Mouse (Mus musculus): Measurements from ENCODE around the gene Dennd2a. TPM values are rescaled to one million over a fixed set of nuclear protein-coding genes. Genes with fewer than 3 reads are reported as not detected.
"Not testable (repeated sequence)": the region's sequence is repeated elsewhere in the genome, so short reads cannot be mapped to it uniquely, and the experiment has no call there.

The Dennd2a gene
- polyA plus RNA-seq, 1 experiment from 2014 or later, result 17.4 TPM

DNA sequence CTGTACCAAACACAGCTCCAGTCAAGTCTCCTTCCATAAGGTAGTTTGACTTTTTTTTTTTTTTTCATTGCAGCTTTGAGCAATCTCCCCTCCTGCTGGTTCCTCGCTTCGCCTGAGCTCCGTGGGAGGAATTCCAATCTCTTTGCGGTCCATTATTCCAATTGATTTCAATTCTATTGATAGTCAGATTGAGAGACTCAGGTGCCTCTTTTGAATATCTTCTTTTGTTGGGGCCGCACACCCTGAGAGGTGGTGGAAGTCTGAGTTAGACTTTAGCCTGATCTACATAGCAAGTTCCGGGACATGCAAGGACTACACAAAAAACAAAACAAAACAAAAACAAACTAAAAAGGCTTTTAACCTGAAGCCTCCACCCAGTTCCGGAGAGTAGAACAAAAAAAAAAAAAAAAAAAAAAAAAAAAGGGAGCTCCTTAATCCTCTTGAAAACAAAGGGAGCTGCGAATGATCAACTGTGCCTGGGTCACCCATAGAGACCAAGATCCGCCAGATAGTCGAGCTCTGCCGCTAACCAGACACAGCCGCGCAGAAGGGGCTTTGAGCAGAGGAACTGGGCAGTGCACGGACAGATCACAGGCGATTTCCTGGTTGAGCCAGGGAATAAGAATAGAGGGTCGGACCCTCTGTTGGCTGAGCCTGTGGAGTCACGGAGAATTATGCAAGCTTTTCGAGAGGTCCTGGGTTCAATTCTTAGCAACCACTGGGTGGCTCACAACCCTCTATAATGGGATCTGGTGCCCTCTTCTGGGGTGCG lies 111.7 kb downstream of the Dennd2a start:
- peak overlapping the region; percentile 43 for H3K4me2 ChIP-seq
- H3K27me3 ChIP-seq (replicated peaks), result no peaks in the 10 kb centered on the region
- H3K9ac ChIP-seq, result no peak overlapping the region
- no peaks in the 10 kb centered on the region for H3K9me3 ChIP-seq
- H3K4me1 ChIP-seq, result no peaks in the 10 kb centered on the region; the same call in 1 of the 2 replicates
- H3K36me3 ChIP-seq, result no peaks in the 10 kb centered on the region
- no peak for ATAC-seq (ENCODE audit: extremely low read depth, insufficient number of reproducible peaks, low FRiP score, low TSS enrichment)
- WGBS, result 16% methylated on average over 19 of the region's 19 CpGs
- peak overlapping the region; percentile 22; the same call in 1 of the 2 replicates for H3K4me3 ChIP-seq
- no peak overlapping the region for H3K27ac ChIP-seq (replicated peaks)

DNA sequence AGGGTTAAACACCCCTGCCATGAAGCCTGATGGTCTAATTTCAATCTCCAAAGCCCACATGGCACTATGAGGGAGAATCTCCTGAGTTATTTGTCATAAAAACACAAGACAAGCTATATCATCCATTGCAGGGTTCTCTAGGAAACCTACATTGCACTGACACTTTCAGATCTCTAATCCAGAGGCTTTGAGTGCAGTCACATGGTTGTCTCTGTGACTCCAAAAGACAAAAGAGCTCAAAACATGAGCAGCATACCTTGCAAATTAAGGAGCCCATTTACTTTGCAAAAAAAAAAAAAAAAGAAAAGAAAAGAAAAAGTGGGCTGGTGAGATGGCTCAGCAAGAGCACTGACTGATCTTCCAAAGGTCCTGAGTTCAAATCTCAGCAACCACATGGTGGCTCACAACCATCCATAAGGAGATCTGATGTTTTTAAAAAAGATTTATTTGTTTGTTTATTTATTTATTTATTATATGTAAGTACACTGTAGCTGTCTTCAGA lies 114.8 kb downstream of the Dennd2a start:
- Histone ChIP-seq H3K4me3 (no peak overlapping the region), H3K27ac (replicated peaks) (no peak overlapping the region), H3K4me2 (no peak overlapping the region), H3K4me1 (no peaks in the 10 kb centered on the region; the same call in 1 of the 2 replicates), H3K9me3 (no peaks in the 10 kb centered on the region), H3K9ac (no peak overlapping the region), H3K36me3 (no peaks in the 10 kb centered on the region), H3K27me3 (replicated peaks) (no peaks in the 10 kb centered on the region)
- ATAC-seq (ENCODE audit: extremely low read depth, insufficient number of reproducible peaks, low FRiP score, low TSS enrichment), result no peak

DNA sequence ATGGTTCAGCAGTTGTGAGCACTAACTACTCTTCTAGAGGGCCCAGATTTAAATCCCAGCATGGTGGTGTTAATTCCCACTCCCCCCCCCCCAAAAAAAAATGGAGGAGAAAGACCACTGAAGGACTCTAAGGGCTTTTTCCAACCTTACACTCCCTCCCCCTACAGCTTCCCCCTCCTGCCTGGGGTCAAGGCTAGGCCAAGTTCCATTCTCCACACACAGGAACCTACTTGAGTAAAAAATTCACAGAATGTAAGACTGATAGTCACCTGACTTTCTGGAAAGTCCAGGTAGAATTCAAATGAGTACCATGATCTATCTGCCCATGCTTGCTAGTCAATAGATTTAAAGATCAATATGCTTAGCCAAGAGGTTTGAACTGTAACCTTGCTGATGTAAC lies 117.5 kb downstream of the Dennd2a start:
- ATAC-seq (ENCODE audit: extremely low read depth, insufficient number of reproducible peaks, low FRiP score, low TSS enrichment), result no peak
- no peaks in the 10 kb centered on the region for H3K9me3 ChIP-seq
- H3K36me3 ChIP-seq, result no peaks in the 10 kb centered on the region
- no peak overlapping the region for H3K4me3 ChIP-seq
- no peaks in the 10 kb centered on the region for H3K4me1 ChIP-seq
- no peak overlapping the region for H3K27ac ChIP-seq (replicated peaks)
- H3K4me2 ChIP-seq, result no peak overlapping the region
- H3K27me3 ChIP-seq (replicated peaks), result no peaks in the 10 kb centered on the region
- no peak overlapping the region for H3K9ac ChIP-seq

DNA sequence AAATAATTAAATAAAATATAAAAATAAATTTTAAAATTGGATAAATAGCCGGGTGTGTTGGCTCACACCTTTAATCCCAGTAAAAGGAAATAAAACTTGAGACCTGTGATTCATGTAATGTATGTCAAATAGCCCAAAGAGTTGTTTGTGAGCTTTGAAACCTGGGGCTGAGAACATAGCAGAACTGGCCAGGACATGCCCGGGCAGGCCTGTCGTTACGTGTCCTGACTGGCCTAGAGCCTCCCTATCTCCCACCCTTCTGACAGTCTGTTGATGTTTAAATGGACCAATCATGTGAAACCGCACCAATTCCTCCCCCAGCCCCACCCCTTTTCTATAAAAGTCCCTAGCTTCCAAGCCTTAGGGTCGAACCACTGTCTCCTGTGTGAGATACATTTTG lies 120.1 kb downstream of the Dennd2a start:
- H3K27me3 ChIP-seq (replicated peaks); H3K4me2 ChIP-seq; H3K36me3 ChIP-seq; H3K4me1 ChIP-seq; H3K4me3 ChIP-seq; H3K9ac ChIP-seq; H3K9me3 ChIP-seq; ATAC-seq (ENCODE audit: extremely low read depth, insufficient number of reproducible peaks, low FRiP score, low TSS enrichment); H3K27ac ChIP-seq (replicated peaks): not testable (repeated sequence)
- 84% methylated on average over 6 of the region's 6 CpGs for WGBS

GRCm38 (mm10) chr6:39435875-39436274 lies 121.8 kb downstream of the Dennd2a start:
- no peak overlapping the region for H3K4me3 ChIP-seq
- no peak overlapping the region for H3K9ac ChIP-seq
- no peaks in the 10 kb centered on the region for H3K27me3 ChIP-seq (replicated peaks)
- 78% methylated on average over 5 of the region's 5 CpGs for WGBS
- no peaks in the 10 kb centered on the region for H3K4me1 ChIP-seq
- H3K9me3 ChIP-seq, result no peaks in the 10 kb centered on the region
- no peaks in the 10 kb centered on the region for H3K36me3 ChIP-seq
- no peak for ATAC-seq (ENCODE audit: extremely low read depth, insufficient number of reproducible peaks, low FRiP score, low TSS enrichment)
- H3K27ac ChIP-seq (replicated peaks), result no peak overlapping the region
- no peak overlapping the region for H3K4me2 ChIP-seq

GRCm38 (mm10) chr6:39434886-39435492 lies 122.7 kb downstream of the Dennd2a start:
- Histone ChIP-seq H3K27me3 (replicated peaks) (no peaks in the 10 kb centered on the region), H3K9ac (no peak overlapping the region), H3K4me2 (no peak overlapping the region), H3K4me1 (no peaks in the 10 kb centered on the region), H3K36me3 (no peaks in the 10 kb centered on the region), H3K4me3 (no peak overlapping the region), H3K9me3 (no peaks in the 10 kb centered on the region), H3K27ac (replicated peaks) (no peak overlapping the region)
- WGBS, result 81% methylated on average over 2 of the region's 2 CpGs
- ATAC-seq (ENCODE audit: extremely low read depth, insufficient number of reproducible peaks, low FRiP score, low TSS enrichment), result no peak

DNA sequence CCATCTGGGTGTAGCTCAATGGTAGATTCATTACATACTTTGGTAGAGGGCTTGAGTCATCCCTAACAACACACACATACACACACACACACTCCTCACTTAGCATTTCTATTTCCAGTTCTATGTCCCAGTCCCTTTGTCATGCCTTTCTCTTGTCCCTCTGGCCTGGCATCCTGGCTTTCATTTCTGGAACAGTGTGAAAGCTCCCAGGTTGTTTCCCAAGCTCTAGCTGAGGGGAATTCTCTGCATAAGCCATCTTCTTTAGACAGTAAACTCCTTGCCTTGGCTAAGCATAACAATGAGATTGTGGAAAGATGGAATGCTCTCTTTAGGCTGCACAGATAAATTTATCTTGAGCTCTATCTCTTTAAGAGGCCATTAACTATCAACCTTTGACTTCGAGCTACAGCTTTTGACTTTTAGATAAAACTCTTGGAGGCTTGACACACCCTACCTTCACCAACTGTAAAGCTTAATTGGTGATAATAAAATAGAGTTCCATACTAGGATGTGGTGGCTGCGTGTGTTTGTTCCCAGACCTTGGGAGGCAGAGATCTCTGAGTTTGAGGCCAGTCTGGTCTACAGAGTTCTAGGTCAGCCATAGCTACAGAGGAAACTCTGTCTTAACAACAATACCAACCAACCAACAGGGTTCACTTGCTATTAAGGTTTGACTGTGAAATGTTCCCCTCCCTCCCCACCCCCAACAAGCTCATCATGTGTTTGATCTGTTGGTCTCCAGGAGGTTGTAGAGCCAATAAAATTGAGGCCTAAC lies 123.4 kb downstream of the Dennd2a start:
- H3K27ac ChIP-seq (replicated peaks), result no peak overlapping the region
- no peak overlapping the region for H3K9ac ChIP-seq
- no peaks in the 10 kb centered on the region for H3K27me3 ChIP-seq (replicated peaks)
- H3K9me3 ChIP-seq, result no peaks in the 10 kb centered on the region
- 0 out of 2 replicates have a peak, but pooled peaks cover 4% of the 10 kb centered on the region for H3K4me1 ChIP-seq
- no peak overlapping the region for H3K4me3 ChIP-seq
- no peaks in the 10 kb centered on the region for H3K36me3 ChIP-seq
- no peak for ATAC-seq (ENCODE audit: extremely low read depth, insufficient number of reproducible peaks, low FRiP score, low TSS enrichment)
- 63% methylated on average over 2 of the region's 2 CpGs for whole genome bisulfite sequencing
- no peak overlapping the region for H3K4me2 ChIP-seq

DNA sequence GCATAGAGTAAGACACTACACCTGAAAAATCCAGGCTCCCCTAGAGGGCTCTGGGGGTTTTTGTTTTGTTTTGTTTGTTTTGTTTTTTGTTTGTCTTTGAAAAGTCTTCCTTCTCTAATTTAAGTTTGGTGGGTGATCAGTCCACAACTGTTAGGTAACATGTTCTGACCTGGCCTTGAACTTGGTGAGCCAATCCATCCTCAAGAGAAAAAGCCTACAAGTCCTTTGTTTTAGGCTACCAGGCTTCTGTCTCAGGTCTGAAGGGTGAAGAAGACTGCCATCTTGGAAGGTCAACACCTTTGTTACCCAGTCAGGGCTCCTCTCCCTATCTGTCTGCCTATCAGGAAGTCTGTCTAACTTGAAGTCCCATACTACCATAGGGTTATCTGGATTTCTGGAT lies 124.0 kb downstream of the Dennd2a start:
- Histone ChIP-seq H3K4me2 (no peak overlapping the region), H3K9me3 (no peaks in the 10 kb centered on the region), H3K4me1 (peaks cover 8% of the 10 kb centered on the region; the same call in 1 of the 2 replicates), H3K36me3 (no peaks in the 10 kb centered on the region), H3K9ac (no peak overlapping the region), H3K27ac (replicated peaks) (no peak overlapping the region), H3K27me3 (replicated peaks) (no peaks in the 10 kb centered on the region), H3K4me3 (no peak overlapping the region)
- ATAC-seq (ENCODE audit: extremely low read depth, insufficient number of reproducible peaks, low FRiP score, low TSS enrichment), result no peak

DNA sequence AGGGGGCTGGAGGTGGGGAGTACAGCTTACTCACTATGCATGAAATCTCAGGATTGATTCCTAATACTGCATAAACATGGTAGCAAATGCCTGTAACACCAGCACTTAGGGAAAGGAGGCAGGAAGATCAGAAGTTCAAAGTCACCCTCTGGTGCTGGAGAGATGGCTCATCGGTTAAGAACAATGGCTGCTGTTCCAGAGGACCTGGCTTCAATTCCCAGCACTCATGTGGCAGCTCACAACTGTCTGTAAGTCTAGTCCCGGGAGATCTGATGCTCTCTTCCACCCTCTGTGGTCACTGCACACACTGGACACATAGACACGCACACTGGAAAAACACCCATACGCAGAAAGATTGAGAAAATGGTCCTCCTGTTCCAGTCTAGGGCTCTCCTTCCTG lies 124.5 kb downstream of the Dennd2a start:
- Histone ChIP-seq H3K36me3 (no peaks in the 10 kb centered on the region), H3K9ac (no peak overlapping the region), H3K9me3 (no peaks in the 10 kb centered on the region), H3K4me2 (no peak overlapping the region), H3K27ac (replicated peaks) (no peak overlapping the region), H3K4me3 (no peak overlapping the region), H3K4me1 (peaks cover 8% of the 10 kb centered on the region; the same call in 1 of the 2 replicates), H3K27me3 (replicated peaks) (no peaks in the 10 kb centered on the region)
- WGBS, result 77% methylated on average over 4 of the region's 4 CpGs
- no peak for ATAC-seq (ENCODE audit: extremely low read depth, insufficient number of reproducible peaks, low FRiP score, low TSS enrichment)

DNA sequence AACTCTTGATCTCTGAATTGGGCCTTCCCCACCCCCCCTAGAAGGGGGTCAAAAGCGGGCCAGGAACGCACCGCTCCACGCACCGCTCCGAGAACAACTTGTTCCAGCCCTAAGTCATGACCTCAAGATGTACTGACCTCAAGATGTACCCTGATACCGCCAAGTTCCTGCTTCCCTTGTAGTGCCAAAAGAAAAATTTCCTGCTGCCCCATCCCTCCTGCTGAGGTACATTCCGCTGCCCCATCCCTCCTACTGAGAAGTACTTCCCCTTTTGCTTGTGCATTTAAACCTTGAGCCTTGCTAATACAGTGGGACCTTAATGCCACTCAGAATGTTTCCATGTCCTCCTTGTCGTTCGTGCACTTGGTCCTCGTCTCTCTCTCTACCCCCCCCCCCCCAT lies 126.9 kb downstream of the Dennd2a start:
- no peak overlapping the region for H3K4me3 ChIP-seq
- WGBS, result 67% methylated on average over 11 of the region's 11 CpGs

GRCm38 (mm10) chr6:39429007-39429788 lies 128.5 kb downstream of the Dennd2a start:
- peak overlapping the region; percentile 17; the same call in 1 of the 2 replicates for H3K27ac ChIP-seq (replicated peaks)
- H3K9me3 ChIP-seq, result no peaks in the 10 kb centered on the region
- H3K4me3 ChIP-seq, result no peak overlapping the region
- H3K4me2 ChIP-seq, result no peak overlapping the region
- peaks cover 8% of the 10 kb centered on the region; the same call in 1 of the 2 replicates for H3K4me1 ChIP-seq
- no peaks in the 10 kb centered on the region for H3K27me3 ChIP-seq (replicated peaks)
- H3K9ac ChIP-seq, result no peak overlapping the region
- 51% methylated on average over 6 of the region's 6 CpGs for WGBS
- no peaks in the 10 kb centered on the region for H3K36me3 ChIP-seq
- no peak for ATAC-seq (ENCODE audit: extremely low read depth, insufficient number of reproducible peaks, low FRiP score, low TSS enrichment)

More for the DNA sequence above, 126.9 kb downstream of the Dennd2a start:
- no peaks in the 10 kb centered on the region for H3K36me3 ChIP-seq
- H3K4me2 ChIP-seq, result no peak overlapping the region
- H3K27me3 ChIP-seq (replicated peaks), result no peaks in the 10 kb centered on the region
- no peak overlapping the region for H3K9ac ChIP-seq
- H3K4me1 ChIP-seq, result peaks cover 8% of the 10 kb centered on the region; the same call in 1 of the 2 replicates
- no peak for ATAC-seq (ENCODE audit: extremely low read depth, insufficient number of reproducible peaks, low FRiP score, low TSS enrichment)
- no peak overlapping the region for H3K27ac ChIP-seq (replicated peaks)
- no peaks in the 10 kb centered on the region for H3K9me3 ChIP-seq
